Mouse (Mus musculus): Measurements from ENCODE around the gene Myo6. TPM values are rescaled to one million over a fixed set of nuclear protein-coding genes. Genes with fewer than 3 reads are reported as not detected.

The Myo6 gene
- total and polyA plus RNA-seq, 3 experiments, result 6.0 to 39.5 (median 11.0) TPM

DNA sequence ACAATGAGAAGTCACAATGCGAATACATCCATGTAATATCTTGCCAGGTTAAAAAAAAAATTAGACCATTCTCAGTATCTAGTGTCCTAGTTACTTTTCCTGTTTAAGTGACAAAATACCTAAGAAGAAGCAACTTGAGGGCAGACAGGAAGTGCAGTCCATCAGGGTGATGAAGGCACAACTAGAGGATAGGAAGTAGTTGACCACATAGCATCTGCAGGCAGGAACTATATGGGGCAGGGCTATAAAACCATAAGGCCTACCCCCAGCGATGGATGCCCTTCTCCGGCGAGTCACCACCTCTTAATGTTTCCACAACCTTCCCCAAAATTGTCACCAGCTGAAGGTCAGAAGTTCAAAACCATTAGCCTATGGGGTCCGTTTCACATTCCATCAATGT is 8.1 kb upstream of the Myo6 start:
- dilution Hi-C loops (cut with MboI; ENCODE audit: extremely low pct_ligation_motif_present, extremely low pct_unique_long_range_greater_than_20kb, low sequenced_read_pairs), result no loop called here
- H3K27me3 ChIP-seq (replicated peaks), result no peaks in the 10 kb centered on the region
- no peaks in the 10 kb centered on the region for H3K4me1 ChIP-seq (ENCODE audit: control insufficient read depth in 1 of 2, insufficient read depth in 2 of 2)
- DNase-seq (ENCODE audit: extremely low read depth), result no peak
- no peak overlapping the region for H3K4me2 ChIP-seq (ENCODE audit: insufficient read depth, low read depth, poor library complexity, severe bottlenecking)
- in situ Hi-C loops (cut with MboI; ENCODE audit: low pct_ligation_motif_present, low pct_unique_long_range_greater_than_20kb, low sequenced_read_pairs), result no loop called here
- TF ChIP-seq CHD1 (IDR thresholded peaks at IDR 0.05; ENCODE audit: low read depth, low read length) (no peak), ZC3H11A (IDR thresholded peaks at IDR 0.05; ENCODE audit: low read depth, low read length) (no peak), IRF4 (IDR thresholded peaks at IDR 0.05; ENCODE audit: low read depth, low read length) (no peak), NRF1 (IDR thresholded peaks at IDR 0.05; ENCODE audit: low read depth, low read length) (no peak), JUND (conservative IDR thresholded peaks at IDR 0.05; ENCODE audit: low read depth, low read length) (no peak), TBP (conservative IDR thresholded peaks at IDR 0.05; ENCODE audit: low read depth, low read length) (no peak), RCOR1 (conservative IDR thresholded peaks at IDR 0.05; ENCODE audit: low read depth, low read length) (no peak), HCFC1 (IDR thresholded peaks at IDR 0.05; ENCODE audit: low read depth, low read length) (no peak), CHD2 (IDR thresholded peaks at IDR 0.05; ENCODE audit: low read length) (no peak), EP300 (IDR thresholded peaks at IDR 0.05; ENCODE audit: low read length) (no peak), NELFE (IDR thresholded peaks at IDR 0.05; ENCODE audit: low read depth, low read length) (no peak)
- no peak overlapping the region for H3K4me3 ChIP-seq (replicated peaks in 1 of 3; ENCODE audit: low read depth in 2 of 3, low read length in 2 of 3, poor library complexity in 1 of 3)
- no peak overlapping the region for H3K27ac ChIP-seq (ENCODE audit: insufficient read depth, low read depth)
- H3K36me3 ChIP-seq (replicated peaks in 1 of 2; ENCODE audit: control insufficient read depth in 1 of 2, insufficient read depth in 1 of 2, low read length in 1 of 2), result peaks cover 2 to 21% of the 10 kb centered on the region in 2 experiments
- no peak overlapping the region for H3K9ac ChIP-seq (ENCODE audit: insufficient read depth, low read depth)
- no peaks in the 10 kb centered on the region for H3K79me2 ChIP-seq (replicated peaks; ENCODE audit: control insufficient read depth, extremely low read depth, insufficient read depth, poor library complexity, severe bottlenecking)
- no peaks in the 10 kb centered on the region for H3K9me3 ChIP-seq (replicated peaks; ENCODE audit: low read length)

DNA sequence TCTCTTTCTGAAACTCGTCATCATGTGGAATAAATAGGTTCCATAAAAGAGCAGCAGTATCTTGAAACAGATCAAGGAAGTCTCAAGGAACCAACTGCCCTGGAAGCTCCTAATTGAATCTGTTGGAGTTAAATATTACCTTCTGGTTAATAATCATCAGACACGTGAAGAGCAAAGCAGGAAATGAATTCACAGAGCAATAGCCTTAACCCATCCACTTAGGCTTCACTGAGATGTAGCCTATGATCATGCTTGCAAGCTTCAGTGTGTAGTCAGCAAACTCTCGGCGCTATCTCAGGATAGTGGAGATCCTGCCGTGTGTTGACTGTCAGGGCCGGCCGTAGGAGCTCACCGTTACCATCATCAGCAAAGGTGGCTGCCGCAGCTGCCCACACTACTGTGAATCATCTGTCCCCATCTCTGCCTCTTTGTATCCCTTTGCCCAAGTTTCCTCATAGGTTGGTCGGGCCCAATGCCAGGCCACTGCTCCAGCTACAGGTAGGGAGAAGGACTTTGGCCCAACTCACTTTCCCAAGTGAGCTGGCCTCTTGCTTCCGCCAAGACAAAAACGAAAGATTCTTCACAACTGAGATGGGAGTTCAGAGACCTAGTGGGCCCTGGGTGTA is 6.9 kb upstream of the Myo6 start:
- Histone ChIP-seq H3K36me3 (replicated peaks in 1 of 2; ENCODE audit: control insufficient read depth in 1 of 2, insufficient read depth in 1 of 2, low read length in 1 of 2) (peaks cover 0 to 10% of the 10 kb centered on the region in 2 experiments), H3K27ac (ENCODE audit: insufficient read depth, low read depth) (no peak overlapping the region), H3K27me3 (replicated peaks) (no peaks in the 10 kb centered on the region), H3K4me3 (replicated peaks in 1 of 3; ENCODE audit: low read depth in 2 of 3, low read length in 2 of 3, poor library complexity in 1 of 3) (no peak overlapping the region), H3K9ac (ENCODE audit: insufficient read depth, low read depth) (no peak overlapping the region), H3K4me2 (ENCODE audit: insufficient read depth, low read depth, poor library complexity, severe bottlenecking) (no peak overlapping the region), H3K79me2 (replicated peaks; ENCODE audit: control insufficient read depth, extremely low read depth, insufficient read depth, poor library complexity, severe bottlenecking) (no peaks in the 10 kb centered on the region), H3K9me3 (replicated peaks; ENCODE audit: low read length) (peaks cover 4% of the 10 kb centered on the region), H3K4me1 (ENCODE audit: control insufficient read depth in 1 of 2, insufficient read depth in 2 of 2) (no peaks in the 10 kb centered on the region)
- DNase-seq (ENCODE audit: extremely low read depth), result no peak
- in situ Hi-C loops (cut with MboI; ENCODE audit: low pct_ligation_motif_present, low pct_unique_long_range_greater_than_20kb, low sequenced_read_pairs), result no loop called here
- dilution Hi-C loops (cut with MboI; ENCODE audit: extremely low pct_ligation_motif_present, extremely low pct_unique_long_range_greater_than_20kb, low sequenced_read_pairs), result no loop called here
- no peak for TF ChIP-seq USF2 (conservative IDR thresholded peaks at IDR 0.05; ENCODE audit: low read depth, low read length)
- no peak for TF ChIP-seq NELFE (IDR thresholded peaks at IDR 0.05; ENCODE audit: low read depth, low read length)
- TF ChIP-seq GABPA (IDR thresholded peaks at IDR 0.05; ENCODE audit: insufficient replicate concordance, low read depth, low read length), result no peak
- no peak for TF ChIP-seq BHLHE40 (IDR thresholded peaks at IDR 0.05; ENCODE audit: low read depth, low read length)
- TF ChIP-seq PAX5 (IDR thresholded peaks at IDR 0.05; ENCODE audit: low read length), result no peak
- TF ChIP-seq ZMIZ1 (IDR thresholded peaks at IDR 0.05; ENCODE audit: low read depth, low read length), result no peak
- no peak for TF ChIP-seq POLR2A (IDR thresholded peaks at IDR 0.05; ENCODE audit: low read depth, low read length)
- TF ChIP-seq CHD2 (IDR thresholded peaks at IDR 0.05; ENCODE audit: low read length), result no peak
- no peak for TF ChIP-seq CHD1 (IDR thresholded peaks at IDR 0.05; ENCODE audit: low read depth, low read length)

Measured in CH12.LX (cell line).